Mouse (Mus musculus) intestine, embryonic 15.5 days (tissue): ENCODE measurements around the gene Surf4. TPM values are rescaled to one million over a fixed set of nuclear protein-coding genes. Genes with fewer than 3 reads are reported as not detected.

ENCODE experiments used
- ATAC-seq: fragments of 200-750 bp; cut with Nextera tagmentation; 2 replicates; pipeline ENCODE4 v1.8.0; 2017; ENCODE audit warnings: moderate TSS enrichment, moderate library complexity
- H3K27ac ChIP-seq: fragments of 300-500 bp; sonication (generic); 2 replicates; pipeline ENCODE4 v1.5.1; 2015; ENCODE audit warnings: mild to moderate bottlenecking, inconsistent platforms
- H3K27me3 ChIP-seq: fragments of 300-500 bp; sonication (generic); replicated peaks from 2 replicates; pipeline ENCODE4 v1.6.1; 2015; ENCODE audit warnings: inconsistent platforms
- H3K36me3 ChIP-seq: fragments of 300-500 bp; sonication (generic); 2 replicates; pipeline ENCODE4 v1.6.1; 2015; ENCODE audit warnings: inconsistent platforms
- H3K4me1 ChIP-seq: fragments of 300-500 bp; sonication (generic); replicated peaks from 2 replicates; pipeline ENCODE4 v1.6.1; 2015; ENCODE audit warnings: inconsistent platforms
- H3K4me2 ChIP-seq: fragments of 300-500 bp; sonication (generic); replicated peaks from 2 replicates; pipeline ENCODE4 v1.6.1; 2015; ENCODE audit warnings: mild to moderate bottlenecking, inconsistent platforms
- H3K4me3 ChIP-seq: fragments of 300-500 bp; sonication (generic); replicated peaks from 2 replicates; pipeline ENCODE4 v1.5.1; 2015; ENCODE audit warnings: inconsistent platforms
- H3K9ac ChIP-seq: fragments of 300-500 bp; sonication (generic); 2 replicates; pipeline ENCODE4 v1.6.1; 2015; ENCODE audit warnings: inconsistent platforms
- H3K9me3 ChIP-seq: fragments of 300-500 bp; sonication (generic); 2 replicates; pipeline ENCODE4 v1.6.1; 2016; ENCODE audit warnings: inconsistent platforms
- WGBS: fragments of 180-500 bp; shearing (Covaris S2); methylation state at CpG from one replicate; pipeline ENCODE4 v1.1.7; 2015; 5-methylcytosine and 5-hydroxymethylcytosine counted together
- polyA plus RNA-seq: library from polyadenylated mRNA; unstranded; fragments of >200 nt; fragmentation: Nextera tagmentation; extraction: Ambion mirVana; gene quantifications from 2 replicates; pipeline ENCODE4 v1.2.1, GENCODE M21; 2015

Gene Surf4
- polyA plus RNA-seq, 1 experiment from 2014 or later = 241 TPM

DNA sequence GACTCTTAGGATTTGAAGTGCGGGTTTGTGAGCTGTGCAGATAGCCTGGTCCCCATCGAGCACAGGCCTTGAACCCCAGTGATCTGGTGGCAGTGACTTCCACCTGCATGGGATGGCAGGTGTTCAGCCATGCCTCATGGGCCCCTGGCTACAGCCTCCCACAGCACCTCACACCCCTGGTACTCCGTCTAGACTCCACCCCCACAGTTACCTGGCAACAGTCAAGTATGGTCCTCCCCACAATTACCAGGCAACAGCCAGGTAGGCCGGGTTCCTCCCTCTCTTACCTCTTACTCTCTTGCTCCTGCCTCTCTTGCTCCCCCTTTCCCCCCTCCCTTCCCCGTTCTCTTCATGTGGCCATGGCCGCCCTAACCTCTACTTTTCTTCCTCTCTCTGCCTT lies 63.1 kb downstream of the Surf4 start:
- H3K4me3 ChIP-seq = no peak overlapping the region
- H3K9me3 ChIP-seq = no peaks in the 10 kb centered on the region
- H3K9ac ChIP-seq = no peak overlapping the region
- H3K27me3 ChIP-seq = no peaks in the 10 kb centered on the region
- no peak for ATAC-seq
- H3K4me2 ChIP-seq = no peak overlapping the region
- H3K4me1 ChIP-seq = no peaks in the 10 kb centered on the region
- 60% methylated on average over 6 of the region's 6 CpGs for WGBS
- no peak overlapping the region for H3K27ac ChIP-seq
- H3K36me3 ChIP-seq = no peaks in the 10 kb centered on the region

Other genes with a start within 250 kb of the Surf4 start
- gene Abo, start 68.9 kb downstream of the Surf4 start, polyA plus RNA-seq = 0.15 TPM in 1 of 2 replicates, not detected in the other
- 23.0 and 24.5 TPM in 2 replicates for gene Surf6, start 31.0 kb downstream of the Surf4 start, polyA plus RNA-seq
- 39.0 and 40.6 TPM in 2 replicates for gene Med22, start 23.3 kb downstream of the Surf4 start, polyA plus RNA-seq
- gene Rpl7a, start 23.2 kb downstream of the Surf4 start, polyA plus RNA-seq = 631 and 647 TPM in 2 replicates
- gene Surf2, start 17.6 kb downstream of the Surf4 start, polyA plus RNA-seq = 41.6 and 42.9 TPM in 2 replicates
- 68.7 and 69.3 TPM in 2 replicates for gene Surf1, start 17.4 kb downstream of the Surf4 start, polyA plus RNA-seq
- gene Stkld1, start 119 bp upstream of the Surf4 start, polyA plus RNA-seq = 0.33 TPM in 1 of 2 replicates, not detected in the other
- 45.2 TPM in 2 replicates for gene Rexo4, start 30.5 kb upstream of the Surf4 start, polyA plus RNA-seq
- gene Adamts13, start 39.5 kb upstream of the Surf4 start, polyA plus RNA-seq = 0.25 and 0.28 TPM in 2 replicates
- 49.0 and 60.5 TPM in 2 replicates for gene Cacfd1, start 76.0 kb upstream of the Surf4 start, polyA plus RNA-seq
- 0.97 and 1.3 TPM in 2 replicates for gene Slc2a6, start 94.1 kb upstream of the Surf4 start, polyA plus RNA-seq
- gene Mymk, start 138.3 kb upstream of the Surf4 start, polyA plus RNA-seq = 0.15 and 0.24 TPM in 2 replicates
- gene Adamtsl2, start 145.5 kb upstream of the Surf4 start, polyA plus RNA-seq = 2.0 and 2.2 TPM in 2 replicates
- 0.21 and 0.26 TPM in 2 replicates for gene Fam163b, start 208.6 kb upstream of the Surf4 start, polyA plus RNA-seq
- 3.9 and 5.4 TPM in 2 replicates for gene Dbh, start 231.3 kb upstream of the Surf4 start, polyA plus RNA-seq